Mouse (Mus musculus): Measurements from ENCODE around the gene Iffo1. TPM values are rescaled to one million over a fixed set of nuclear protein-coding genes. Genes with fewer than 3 reads are reported as not detected.

Iffo1 gene
- 29.9 TPM for total RNA-seq (2023)

DNA sequence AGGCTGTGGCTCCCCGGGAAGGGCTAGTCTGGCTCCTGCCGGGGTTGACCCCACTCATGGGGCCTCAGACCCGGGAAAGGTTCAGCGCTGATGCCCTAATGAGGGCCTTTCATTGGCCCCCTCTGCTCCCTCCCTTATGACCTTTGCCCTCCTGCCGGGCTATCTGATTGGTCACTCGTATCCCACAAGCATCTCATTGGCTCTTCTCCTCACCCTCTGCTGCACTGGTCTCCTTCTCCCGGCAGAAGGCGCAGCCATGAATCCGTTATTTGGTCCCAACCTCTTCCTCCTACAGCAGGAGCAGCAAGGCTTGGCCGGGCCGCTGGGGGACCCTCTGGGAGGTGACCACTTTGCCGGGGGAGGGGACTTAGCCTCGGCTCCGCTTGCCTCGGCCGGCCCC lies at the start of gene Iffo1:
Gene Iffo1, plus strand, starts transcription at position 241 of the 400 bp plus-strand sequence.

DNA sequence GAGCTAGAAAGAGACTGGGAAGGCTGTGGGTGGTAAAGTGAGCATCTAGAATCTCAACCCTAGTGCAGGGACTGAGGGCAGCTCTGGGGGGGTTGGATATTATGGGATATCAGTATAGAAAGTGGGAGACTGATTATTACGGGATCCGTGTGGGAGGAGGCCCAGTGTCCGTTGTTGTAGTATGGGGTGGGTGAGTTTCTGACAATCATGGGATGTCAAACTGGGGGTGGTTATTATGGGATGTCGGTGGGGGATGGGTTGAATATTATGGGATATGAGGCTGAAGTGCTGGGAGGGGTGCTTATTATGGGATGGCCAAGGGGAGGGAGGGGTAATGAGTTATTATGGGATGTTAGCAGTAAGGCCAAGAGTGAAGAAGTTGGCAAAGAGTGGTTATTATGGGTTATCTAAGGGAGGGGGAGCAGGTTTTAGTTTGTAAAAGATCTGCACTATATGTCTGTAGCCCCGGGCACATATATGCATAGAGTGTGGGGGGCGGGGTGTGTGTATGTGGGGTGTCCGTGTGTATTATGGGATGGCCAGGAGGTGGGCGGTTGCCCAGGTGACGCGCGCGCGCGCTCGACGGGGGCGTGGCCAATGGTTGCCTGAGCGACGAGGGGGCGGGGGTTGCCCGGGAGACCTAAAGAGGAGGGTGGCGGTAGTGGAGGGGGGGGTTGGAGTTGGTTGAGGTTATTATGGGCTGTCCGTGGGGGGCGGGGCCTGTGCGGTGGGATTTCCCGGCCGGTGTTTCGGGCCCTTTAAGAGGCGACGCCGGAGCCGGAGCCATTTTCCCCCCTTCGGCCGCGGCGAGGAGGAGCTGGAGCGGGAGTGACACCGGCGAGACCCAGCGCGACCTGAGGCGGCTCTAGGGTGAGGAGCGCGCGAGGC lies 49.4 kb upstream of the Iffo1 start, which contains the start of gene Chd4:
Gene Chd4, plus strand, starts transcription at position 591 of the 888 bp plus-strand sequence.

DNA sequence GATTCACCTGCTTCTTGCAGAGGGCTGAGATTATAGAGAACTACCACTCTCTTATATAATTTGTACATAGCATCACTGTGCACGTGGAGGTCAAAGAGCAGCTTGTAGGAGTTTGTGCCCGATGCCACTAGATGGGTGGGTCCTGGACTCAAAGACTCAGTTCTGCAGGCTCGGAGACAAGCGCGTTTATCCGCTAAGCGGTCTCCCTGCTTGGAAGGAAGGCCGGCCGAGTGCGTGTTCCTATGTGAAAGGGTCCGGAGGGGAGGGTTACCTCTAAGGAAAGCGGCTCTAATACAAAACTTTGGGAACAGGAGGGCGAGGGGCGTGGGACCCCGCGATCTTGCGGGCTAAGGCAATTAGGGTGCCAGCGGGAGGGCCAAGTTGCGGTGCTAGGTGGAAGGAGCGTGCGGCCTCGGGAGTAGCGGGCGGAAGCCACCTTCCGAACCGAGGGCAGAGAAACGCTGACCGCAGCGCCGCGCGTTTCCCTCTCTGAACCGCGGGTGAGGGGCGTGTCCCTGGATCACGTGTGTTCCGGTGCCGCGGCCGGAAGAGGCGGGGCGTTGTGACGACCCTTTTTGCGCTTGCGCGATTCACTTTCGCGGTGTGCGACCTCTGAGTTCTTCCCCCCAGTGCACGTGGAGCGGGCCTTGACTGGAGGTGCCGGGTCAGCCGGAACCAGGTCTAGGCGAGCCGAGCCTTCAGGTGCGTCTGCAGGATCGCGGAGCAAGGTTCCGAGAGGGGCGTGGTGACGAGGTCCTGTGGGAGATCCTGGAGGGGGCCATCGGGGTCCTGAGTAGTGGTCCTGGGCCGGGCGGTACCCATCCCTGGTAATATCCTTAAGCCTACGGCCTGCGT lies 13.5 kb upstream of the Iffo1 start, which contains the start of gene Nop2:
Gene Nop2, plus strand, starts transcription at position 608 of the 855 bp plus-strand sequence.

GRCm38 (mm10) chr6:125166051-125166751 lies 21.2 kb downstream of the Iffo1 start, which contains the start of gene Gapdh:
Gene Gapdh, minus strand, starts transcription at chr6:125166467.

GRCm38 (mm10) chr6:125191332-125192015 lies 46.4 kb downstream of the Iffo1 start, which contains the start of the genes Ncapd2 and Mrpl51:
Gene Ncapd2, minus strand, starts transcription at chr6:125191701.
Gene Mrpl51, plus strand, starts transcription at chr6:125191801.

Other genes with a start within 250 kb of the Iffo1 start
- gene Lag3, start 233.5 kb upstream of the Iffo1 start, total RNA-seq (2023), result 0.83 TPM
- gene Ptms, start 225.1 kb upstream of the Iffo1 start, total RNA-seq (2023), result 25.0 TPM
- 77.4 TPM for gene Mlf2, start 213.9 kb upstream of the Iffo1 start, total RNA-seq (2023)
- 33.3 TPM for gene Cops7a, start 179.7 kb upstream of the Iffo1 start, total RNA-seq (2023)
- 0.21 TPM for gene Pianp, start 148.5 kb upstream of the Iffo1 start, total RNA-seq (2023)
- 68.9 TPM for gene Zfp384, start 136.1 kb upstream of the Iffo1 start, total RNA-seq (2023)
- 83.2 TPM for gene Ing4, start 105.5 kb upstream of the Iffo1 start, total RNA-seq (2023)
- 15.9 TPM for gene Acrbp, start 95.6 kb upstream of the Iffo1 start, total RNA-seq (2023)
- 17.4 TPM for gene Lpar5, start 77.3 kb upstream of the Iffo1 start, total RNA-seq (2023)
- 272 TPM for gene Chd4, start 49.3 kb upstream of the Iffo1 start, total RNA-seq (2023)
- 43.1 TPM for gene Nop2, start 13.3 kb upstream of the Iffo1 start, total RNA-seq (2023)
- gene Gapdh, start 21.2 kb downstream of the Iffo1 start, total RNA-seq (2023), result 391 TPM
- gene Ncapd2, start 46.5 kb downstream of the Iffo1 start, total RNA-seq (2023), result 42.1 TPM
- gene Mrpl51, start 46.6 kb downstream of the Iffo1 start, total RNA-seq (2023), result 27.5 TPM
- gene Vamp1, start 70.3 kb downstream of the Iffo1 start, total RNA-seq (2023), result 93.5 TPM
- 51.6 TPM for gene Tapbpl, start 86.6 kb downstream of the Iffo1 start, total RNA-seq (2023)
- 218 TPM for gene Cd27, start 91.8 kb downstream of the Iffo1 start, total RNA-seq (2023)
- not detected for gene Tuba3a, start 140.8 kb downstream of the Iffo1 start, total RNA-seq (2023)
- 1.4 TPM for gene Ltbr, start 168.6 kb downstream of the Iffo1 start, total RNA-seq (2023)
- gene Scnn1a, start 175.4 kb downstream of the Iffo1 start, total RNA-seq (2023), result not detected
- 46.5 TPM for gene Tnfrsf1a, start 204.1 kb downstream of the Iffo1 start, total RNA-seq (2023)
- not detected for gene Plekhg6, start 235.6 kb downstream of the Iffo1 start, total RNA-seq (2023)